Mouse (Mus musculus) frontal cortex, postnatal 14 days (tissue): ENCODE data around the gene Pfdn4.
A peak's percentile ranks its signal among the peaks of the same experiment; 100 is the strongest.

Experiments used
- DNase-seq, 2 experiments: peaks; one replicate each; pipeline ENCODE4 v3.0.0; 2022; ENCODE audit warnings: low spot score in 2 of 2

Pfdn4 gene

DNA sequence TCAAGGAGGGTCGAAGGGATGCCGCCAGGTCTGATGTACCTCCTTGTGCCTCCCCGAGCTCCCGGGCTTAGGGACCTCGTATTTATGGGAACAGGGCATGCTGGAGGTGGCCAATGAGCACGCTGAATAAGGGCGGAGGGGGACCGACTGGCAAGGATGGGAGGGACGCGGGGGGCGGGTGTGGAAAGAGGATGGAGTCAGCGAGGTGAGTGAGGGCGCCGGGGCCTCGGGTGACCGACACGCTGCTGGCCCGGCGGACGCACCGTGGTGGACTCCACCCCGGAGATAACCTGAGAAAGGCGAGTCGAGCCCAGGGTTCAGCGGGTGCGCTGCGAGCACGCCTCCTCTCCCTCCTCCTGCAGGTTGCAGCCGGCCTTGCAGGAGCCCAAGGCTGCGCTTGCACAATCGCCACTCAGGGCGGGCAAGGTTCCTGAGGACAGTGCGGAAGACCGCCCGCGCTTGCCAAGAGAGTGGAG lies 901 bp downstream of the Pfdn4 start, which contains the start of gene Cyp24a1:
Gene Cyp24a1, minus strand, starts transcription at position 55 of the 476 bp plus-strand sequence.
- DNase-seq: no peak

DNA sequence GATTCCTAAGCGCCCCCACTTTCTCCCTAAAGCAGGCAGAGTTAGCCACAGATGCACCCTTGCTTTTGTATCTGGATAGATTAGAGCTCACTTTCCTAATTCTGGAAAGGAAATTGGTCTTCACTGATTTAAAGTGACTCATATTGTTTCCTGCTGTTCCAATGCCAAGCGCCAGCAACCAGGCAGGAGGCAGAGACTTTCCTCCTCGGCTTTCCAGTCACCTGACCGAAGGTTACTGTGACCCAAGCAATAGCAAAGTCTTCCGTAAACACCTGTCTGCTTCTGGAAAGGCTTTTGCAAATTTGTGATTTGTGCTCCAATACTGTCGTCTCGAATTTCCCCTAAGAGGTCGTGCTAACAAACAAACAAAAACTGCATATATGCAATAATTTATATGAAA lies 1.8 kb downstream of the Pfdn4 start:
- DNase-seq: no peak

DNA sequence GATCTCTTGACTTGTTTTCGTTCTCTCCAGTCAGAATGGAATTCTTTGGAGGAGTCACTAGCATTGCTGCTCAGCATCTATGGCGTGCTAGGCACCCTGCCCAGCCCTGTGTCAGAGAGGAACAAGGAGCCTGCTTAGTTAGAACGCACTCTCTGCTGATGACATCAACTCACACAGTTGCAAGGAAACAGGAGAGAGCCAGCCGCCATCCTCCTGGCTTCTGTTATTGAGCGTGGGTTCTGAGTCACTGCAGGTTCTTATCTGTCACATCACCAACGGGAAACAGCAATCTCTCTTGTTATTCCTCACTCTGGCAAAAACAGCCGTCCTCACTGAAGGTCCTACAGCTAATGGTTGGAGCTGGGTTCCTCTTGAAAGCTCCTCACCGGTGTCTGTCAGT lies 7.1 kb downstream of the Pfdn4 start:
- DNase-seq: no peak

DNA sequence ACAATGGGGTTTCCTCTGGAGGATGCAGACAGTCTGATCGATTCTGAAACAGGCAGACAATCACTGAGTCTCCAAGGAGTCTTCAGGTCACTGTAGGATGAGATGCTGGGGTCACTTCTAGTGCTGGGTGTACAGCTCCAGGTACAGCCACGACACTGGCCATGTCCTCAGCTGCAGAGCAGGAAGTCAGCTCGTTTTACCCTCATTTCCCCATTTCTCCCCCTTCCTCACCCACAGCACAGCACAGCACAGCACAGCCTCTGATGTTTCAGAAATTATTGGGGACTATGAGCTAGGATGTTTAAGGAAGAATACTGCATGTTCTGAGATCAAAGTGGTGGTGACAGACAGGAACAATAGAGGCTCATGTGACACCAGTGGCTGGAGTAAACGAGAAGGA lies 7.8 kb downstream of the Pfdn4 start:
- DNase-seq: no peak

DNA sequence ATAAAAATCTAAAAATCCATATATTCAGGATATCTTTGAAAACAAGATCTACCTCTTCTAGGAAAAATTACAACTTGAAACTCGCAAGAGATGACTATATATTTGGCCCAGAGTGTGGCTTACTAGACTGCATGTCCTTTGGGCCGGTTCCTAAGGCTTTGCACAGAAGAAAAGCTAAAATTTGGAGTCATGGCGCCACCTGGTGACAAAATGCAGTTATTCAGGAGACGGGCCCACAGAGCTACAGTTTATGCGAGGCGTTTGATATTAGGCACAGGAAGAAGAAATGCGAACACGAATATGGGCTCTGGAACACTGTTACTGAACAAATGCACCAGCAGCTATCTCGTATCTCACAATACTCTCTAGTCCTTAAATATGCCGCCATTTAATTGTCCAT lies 11.5 kb downstream of the Pfdn4 start:
- peak; percentile 62 to 86 for DNase-seq

DNA sequence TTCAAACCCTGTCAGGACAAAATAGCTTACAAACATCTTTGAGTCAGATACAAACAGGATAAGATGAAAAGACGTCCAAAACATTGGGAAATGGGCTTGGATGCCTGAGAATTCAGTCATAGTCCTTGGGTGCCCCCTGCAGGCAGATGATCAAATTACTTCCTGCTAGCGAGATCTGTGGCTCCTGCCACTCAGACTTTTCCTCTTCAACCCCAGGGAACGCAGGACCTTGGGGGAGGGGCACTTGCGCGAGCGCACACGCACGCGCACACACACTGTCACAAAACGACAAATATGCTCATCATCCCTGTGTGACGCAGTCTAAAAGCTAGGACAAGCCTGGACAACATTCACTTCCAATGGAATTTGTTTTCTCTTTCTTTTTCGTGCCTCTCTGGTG lies 12.6 kb downstream of the Pfdn4 start:
- DNase-seq: peak; percentile 80 to 94

DNA sequence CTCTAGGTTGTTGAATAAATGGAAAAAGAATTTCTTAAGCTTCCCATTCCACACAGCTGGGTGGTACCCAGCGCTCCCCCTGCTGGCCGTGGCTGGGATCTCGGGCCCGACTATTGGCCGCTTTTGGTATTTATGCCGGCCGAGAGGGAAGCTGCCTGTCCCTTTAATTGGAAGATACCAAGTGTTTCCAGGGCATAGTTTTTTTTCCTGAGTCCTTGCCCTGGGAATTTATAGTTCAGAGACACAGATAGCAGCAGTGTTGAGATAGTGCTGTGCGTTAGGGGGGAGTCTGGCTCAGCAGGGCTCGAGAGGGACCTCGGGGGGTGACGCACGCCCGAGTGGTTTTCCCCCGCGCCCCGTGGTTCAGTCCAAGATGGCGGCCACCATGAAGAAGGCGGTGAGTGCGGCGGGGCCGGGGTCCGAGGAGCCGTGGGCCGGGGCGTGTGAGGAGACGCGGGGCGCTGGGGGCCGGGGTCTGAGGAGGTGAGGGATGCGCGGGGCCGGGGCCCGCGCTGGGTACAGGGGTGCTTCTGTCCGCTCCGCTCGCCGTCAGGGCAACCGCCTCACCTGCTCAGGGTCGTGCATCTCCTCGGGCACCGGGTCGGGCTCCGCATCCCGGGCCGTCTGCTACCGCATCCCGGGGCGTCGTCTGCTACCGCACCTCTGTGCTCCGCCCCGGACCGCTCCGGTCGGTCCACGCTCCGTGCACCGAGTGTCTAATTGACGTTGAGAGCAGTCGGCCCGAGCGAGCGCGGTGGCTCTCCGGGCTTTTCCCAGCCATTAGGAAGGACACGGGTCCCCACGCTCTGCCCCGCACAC lies 15.1 kb downstream of the Pfdn4 start:
- peak; percentile 78 to 91 for DNase-seq

DNA sequence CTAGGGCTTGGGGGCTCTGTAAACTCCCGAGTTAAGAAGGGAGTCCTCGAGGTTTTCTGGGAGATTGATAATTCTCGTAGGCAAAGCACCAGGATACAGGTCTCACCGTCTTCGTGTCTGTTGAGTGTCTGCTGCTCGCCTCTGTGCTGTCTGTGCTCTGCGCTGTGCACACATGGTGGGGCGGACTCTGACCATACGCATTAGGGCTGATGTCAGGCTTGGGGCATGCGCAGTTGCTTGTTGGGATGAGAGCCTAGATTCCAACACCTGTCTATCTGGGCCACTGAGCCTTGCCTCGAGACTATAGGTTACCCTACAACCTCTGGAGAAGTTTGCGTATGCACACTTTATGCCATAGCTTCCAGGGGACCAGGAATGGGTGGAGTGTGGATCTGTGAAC lies 17.5 kb downstream of the Pfdn4 start:
- no peak for DNase-seq

DNA sequence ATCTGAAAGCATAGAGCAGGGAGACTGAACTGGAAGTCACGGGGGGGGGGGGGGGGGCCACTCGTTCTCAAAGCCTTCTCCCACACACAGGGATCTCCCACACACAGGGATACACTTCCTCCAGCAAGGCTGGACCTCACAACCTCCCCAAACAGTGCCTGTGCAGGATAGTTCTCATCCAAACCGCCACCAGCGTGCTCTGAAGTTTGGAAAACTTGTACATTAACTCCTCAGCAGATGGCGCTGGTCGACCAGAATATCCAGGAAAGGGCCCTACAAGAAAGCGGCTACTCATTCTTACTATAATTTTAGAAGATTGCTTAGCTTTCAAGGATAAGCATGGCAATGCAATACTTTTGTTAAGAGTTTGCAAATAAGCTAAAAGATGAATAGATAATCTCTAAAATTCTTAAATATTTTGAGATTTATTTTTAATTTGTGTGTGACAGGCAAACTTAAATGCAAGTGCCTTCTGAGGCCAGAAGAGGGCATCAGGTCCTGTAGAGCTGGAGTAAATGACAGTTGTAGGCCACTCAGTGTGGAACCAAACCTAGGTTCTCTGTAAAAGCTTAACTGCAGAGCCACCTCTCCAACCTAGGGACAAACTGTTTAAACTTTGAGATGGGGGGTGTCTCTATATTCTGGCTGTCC lies 24.2 kb downstream of the Pfdn4 start:
- DNase-seq: peak in 1 of 2 experiments; percentile 43

DNA sequence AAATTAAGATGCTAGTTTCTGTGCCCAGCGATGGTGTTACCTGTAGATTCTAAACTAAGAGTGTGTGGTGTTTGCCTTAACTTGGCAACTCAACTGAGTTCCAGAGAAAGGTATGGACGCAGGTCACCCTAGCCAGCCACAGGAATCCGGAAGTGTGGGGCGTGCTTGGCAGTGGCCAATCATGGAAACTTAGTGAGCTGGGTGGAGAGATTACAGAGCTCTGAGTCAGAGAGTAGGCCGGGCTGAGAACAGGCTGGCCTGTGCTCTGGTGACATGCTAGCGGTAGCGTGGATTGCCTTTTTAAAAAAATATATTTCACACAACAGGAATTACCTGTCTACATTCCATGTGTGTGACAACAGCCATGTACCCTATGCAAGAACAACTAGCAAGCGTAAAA lies 30.3 kb downstream of the Pfdn4 start:
- DNase-seq: no peak

DNA sequence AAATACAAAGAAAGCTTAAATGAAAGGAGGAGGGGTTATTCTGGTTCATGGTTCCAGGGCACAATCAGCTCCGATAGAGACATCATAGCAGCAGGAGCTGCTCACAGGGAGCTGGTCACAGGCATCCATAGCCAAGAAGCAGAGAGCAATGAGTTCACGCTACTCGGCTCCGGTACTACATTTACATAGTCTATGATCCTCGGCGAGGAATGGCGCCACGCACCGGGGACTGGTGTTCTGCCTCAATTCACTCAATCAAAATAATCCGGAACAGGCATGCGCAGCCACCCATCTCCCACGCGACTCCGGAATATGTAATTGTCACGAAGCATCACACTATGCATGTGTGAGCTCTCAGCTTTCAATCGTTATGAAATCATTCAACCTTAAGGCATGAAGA lies 31.8 kb downstream of the Pfdn4 start:
- DNase-seq: no peak

DNA sequence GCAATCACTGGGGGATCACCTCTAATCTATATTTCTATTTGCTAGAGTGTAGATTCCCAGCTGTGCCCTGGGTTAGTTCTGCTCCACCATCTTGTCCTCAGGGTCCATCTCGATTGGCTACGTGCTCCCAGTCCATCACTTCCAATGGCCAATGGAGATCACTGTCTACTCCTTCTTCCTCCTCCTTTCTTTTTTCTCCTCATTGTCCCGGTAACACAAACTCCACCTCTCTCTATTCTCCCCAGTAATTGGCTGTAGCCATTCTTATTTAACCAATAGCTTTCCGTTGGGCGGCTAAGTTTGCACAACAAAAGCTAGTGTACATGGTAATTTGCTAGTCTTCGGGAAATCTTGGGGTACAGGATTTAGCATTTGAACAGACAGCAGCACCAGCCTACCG lies 33.5 kb downstream of the Pfdn4 start:
- no peak for DNase-seq

DNA sequence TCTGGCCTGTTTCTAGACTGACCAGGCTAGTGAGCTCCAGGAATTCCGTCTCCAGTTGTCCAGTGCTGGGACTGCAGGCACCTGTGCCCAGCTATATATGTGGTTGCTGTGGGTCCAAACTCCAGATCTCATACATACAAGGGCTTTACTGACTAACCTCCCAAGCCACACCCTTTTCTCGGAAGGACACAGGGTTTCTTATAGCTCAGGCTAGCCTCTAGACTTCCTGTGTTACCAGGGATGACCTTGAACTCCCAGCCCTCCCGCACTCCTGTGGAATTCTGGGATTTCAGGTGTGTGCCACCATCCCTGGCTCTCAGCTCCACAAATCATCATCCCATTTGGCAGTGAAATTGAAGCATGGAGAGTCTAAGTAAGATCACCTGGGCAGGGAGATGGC lies 34.0 kb downstream of the Pfdn4 start:
- DNase-seq: no peak

DNA sequence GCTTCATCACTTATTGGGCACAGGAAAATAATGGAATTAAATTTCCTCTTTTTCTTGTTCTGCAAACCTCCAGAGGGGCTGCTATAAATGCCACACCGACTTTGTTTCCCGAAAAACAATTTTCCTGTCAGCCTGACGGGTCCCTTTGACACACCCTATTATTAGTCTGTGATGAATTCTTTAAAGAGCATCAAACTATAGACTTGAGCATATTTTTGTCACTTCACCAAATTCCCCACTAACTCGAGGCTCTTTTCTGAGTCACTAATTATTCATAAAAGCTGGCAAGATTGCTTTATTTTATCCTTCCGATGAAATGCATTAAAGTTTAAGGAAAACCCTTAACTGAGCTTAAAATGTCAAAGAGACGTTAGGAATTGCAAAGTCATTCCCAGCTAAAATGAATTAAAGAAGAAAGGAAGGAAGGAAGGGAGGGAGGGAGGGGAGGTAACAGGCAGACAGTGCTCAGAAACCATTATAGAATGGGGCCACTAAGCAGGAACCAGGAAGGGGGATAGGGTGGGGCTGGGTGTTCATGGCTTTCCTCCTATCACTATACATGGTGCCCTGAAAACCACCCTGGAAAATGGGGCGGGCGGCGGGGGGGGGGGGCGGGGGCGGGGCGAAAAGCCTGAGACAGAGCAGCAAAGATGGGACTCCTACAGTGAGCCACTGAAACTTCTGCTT lies 38.0 kb downstream of the Pfdn4 start:
- DNase-seq: no peak

DNA sequence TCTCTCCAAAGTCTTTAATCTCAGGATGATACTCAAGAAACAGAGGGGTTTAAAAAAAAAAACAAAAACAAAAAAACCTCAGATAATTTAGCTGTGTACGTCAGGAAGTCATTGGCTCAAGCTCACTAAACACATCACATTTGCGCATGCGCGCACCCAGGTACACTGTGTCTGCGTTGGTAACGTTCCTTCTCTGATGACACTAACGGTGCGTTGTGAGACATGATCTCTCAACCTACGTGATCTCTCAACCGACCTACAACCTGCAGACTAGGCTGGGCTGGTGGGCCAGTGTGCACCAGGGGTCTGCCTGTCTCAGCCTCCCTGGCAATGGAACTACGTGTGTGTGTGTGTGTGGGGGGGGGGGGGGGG lies 38.6 kb downstream of the Pfdn4 start:
- no peak for DNase-seq

DNA sequence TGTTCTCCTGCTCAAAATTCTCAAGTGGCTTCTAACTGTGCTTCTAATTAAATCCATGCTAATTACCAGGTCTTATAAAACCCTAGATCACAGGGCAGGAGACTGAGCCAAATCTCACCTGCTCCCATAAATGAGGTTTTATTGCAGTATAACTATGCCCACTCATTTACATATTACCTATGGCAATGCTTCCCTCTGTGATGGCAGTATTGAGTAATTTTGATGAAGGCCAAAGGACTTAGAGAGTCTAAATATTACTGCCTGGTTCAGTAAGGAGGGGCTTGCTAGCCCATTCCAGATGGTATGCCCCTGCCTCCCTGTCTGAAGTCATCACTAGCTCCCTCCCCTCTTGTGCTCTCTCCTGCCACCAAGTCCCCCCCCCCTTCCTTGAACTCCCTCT lies 39.6 kb downstream of the Pfdn4 start:
- no peak for DNase-seq

DNA sequence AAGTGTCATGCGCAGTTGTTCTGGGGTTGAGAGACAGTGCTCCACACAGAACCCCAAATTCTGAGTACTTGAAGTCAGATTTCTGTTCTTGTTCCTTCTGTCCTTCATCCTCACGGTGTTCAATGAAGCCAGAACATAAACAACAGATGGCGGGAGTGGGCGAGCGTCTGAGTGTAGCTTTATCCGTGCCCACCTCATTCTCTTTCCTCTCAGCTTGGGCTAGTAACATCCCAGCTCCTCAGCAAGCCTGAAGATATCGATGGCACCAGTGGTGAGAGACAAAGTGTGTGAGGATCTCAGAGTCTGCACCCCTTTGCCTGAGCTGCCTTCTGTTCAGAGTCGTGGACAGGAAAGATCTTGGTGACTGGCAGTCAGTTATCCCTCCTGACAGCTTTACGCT lies 43.0 kb downstream of the Pfdn4 start:
- peak in 1 of 2 experiments; percentile 30 for DNase-seq

DNA sequence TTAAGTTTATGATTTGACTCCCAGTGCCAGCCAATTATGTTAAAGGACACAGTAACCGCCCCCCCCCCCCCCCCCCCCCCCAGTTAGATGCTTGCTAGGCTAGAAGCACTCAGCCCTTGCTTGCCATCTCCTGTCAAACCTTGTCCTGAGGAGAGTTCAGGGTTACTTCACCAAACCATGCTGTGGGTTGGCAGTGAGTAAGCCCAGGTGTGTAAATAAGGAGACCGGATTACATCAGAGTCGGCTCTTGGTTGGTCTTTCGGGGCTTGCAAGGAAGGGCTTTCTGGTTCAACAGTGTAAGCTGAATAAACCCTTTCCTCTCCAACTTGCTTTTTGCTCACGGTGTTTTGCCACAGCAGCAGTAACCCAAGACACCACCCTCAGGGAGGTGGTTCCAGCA lies 47.4 kb downstream of the Pfdn4 start:
- no peak for DNase-seq

DNA sequence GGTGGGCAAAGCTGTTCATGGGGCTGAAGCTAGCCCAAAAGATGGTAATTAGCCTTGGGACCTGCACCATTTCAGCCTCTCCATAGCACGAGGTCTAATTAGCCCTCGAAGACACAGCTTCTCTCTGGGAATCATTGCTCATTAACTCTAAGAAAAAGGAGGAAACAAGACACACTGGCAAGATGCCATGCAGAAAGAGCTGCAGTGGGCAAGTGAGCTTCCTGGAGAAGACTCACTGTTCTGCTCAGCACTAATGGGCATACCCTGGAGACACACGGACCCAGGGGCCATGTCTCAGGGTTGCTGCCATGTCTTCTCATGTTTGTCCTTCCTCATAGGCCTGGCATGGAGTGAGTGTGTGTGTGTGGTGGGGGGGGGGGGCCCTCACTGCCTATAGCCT lies 47.9 kb downstream of the Pfdn4 start:
- DNase-seq: no peak

DNA sequence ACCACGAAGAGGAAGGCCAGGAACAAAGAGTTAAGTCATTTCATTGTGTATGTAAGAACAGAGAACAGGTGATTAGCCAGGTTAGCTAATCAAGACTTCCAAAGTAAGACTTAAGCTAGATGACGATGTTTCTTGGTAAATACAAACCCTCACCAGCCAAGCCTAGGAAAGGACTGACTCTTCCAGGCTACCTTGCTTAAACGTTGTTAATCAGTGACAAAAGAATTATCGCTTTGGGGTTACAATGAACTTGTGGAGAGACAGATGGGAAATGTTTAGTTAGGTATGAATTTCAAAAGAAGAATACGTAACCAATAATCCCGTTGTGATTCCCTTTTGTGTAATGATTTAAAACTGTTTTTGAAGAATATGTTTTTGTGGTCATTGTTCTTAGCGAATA lies 48.7 kb downstream of the Pfdn4 start:
- DNase-seq: no peak

DNA sequence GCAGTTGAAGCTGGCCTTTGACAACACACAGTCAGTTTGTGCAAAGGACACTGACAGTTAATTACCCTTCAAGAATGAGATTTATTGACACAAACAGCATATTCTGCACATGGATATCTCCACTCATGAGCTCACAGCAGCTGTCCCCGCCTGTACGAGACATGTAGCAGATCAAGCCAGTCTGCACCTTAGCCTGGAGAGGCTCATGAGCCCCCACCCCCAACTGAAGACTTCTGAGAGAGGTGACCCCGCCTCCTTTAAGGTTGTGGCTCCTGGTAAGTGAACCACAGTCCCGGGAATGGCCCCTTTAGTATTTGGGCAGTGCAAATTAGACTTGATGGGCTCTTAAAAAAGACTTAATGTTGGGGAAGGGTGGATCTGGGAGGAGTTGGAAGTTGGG lies 49.5 kb downstream of the Pfdn4 start:
- no peak for DNase-seq

DNA sequence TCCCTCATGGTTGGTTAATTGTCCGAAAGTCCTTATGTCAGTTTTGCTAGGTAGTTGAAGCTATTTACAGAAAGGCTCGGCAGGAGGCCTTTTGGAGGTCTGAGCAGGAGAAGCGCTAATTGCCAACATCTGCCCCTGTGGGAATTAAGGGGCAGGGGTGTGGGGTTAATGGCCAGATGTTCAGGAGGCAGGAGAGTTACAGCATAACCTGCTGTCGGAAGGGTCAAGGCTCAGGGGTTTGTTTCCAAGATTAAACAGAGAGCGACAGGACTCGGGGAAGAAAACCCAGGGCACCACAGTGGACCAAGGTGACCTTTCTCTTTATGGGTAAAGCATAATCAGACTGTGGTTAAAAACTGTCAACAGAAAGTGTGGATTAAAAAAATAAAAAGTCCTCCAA lies 51.3 kb downstream of the Pfdn4 start:
- no peak for DNase-seq

DNA sequence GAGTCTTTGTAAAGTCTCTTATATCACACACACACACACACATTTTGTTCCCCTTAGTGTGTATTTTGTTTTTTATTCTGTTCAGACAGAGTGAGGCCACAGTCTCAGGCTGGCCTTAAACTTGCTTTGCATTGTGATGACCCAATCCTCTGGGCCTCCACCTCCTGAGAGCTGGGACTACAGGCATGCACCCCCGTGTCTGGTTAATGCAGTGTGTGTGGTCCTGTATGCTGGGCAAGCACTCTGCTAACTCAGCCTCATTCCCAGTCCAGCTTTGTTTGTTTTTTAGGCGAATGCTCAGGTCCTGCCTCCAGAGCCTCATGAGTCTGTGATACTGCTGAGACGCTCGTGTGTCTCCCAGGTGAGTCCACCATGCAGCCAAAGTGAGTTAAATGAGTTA lies 51.8 kb downstream of the Pfdn4 start:
- DNase-seq: no peak
